In the genomic region with DNA sequence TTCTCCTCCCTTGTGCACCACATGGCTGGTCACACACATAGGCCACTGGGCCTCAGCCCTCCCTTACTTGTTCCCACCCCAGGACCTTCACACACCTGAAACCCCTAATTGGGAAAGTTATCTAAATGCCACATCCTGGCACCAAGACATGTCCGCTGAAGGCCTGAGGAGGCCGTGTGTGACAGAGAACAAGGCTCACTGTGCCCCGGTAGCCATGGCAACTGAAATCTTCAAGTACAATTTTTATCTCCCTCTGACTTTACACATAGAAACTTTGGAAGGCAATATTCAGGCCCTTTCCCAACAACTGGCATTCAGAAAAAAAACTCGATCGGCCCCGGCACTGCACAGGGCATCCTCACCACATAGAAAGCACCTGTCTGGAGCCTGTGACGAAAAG, we compare ENCODE assay signal across 19 mouse cellular contexts.
DNase-seq lines count a peak whose midpoint lies in the region; ATAC-seq and TF ChIP-seq lines count a peak whose summit lies in the region.
"Had no signal": no experiment of that assay in that cellular context is flagged by ENCODE, and none has a peak within 500 bp of the region (broad histone marks: within the 10 kb centered on the region; RNA-seq: fewer than 3 reads in every experiment).

No protein-coding gene starts in this region.

- H3K4me1 ChIP-seq in lung, embryonic 14.5 days (ENCODE audit: insufficient read depth), result peaks cover 11% of the 10 kb centered on the region
- peaks cover 55% of the 10 kb centered on the region for H3K4me1 ChIP-seq in forebrain, embryonic 13.5 days
- H3K4me1 ChIP-seq in midbrain, embryonic 16.5 days (ENCODE audit: control insufficient read depth, insufficient read depth, low read length), result peaks cover 36% of the 10 kb centered on the region
- H3K4me1 ChIP-seq in hindbrain, embryonic 16.5 days (ENCODE audit: control insufficient read depth, insufficient read depth, low read depth, low read length), result peaks cover 28% of the 10 kb centered on the region

- H3K9ac ChIP-seq in lung, embryonic 14.5 days, result no peak overlapping the region
- H3K9ac ChIP-seq in forebrain, embryonic 13.5 days, result 0 out of 2 replicates have a peak overlapping the region, but pooled peaks have one; percentile 9
- no peak overlapping the region for H3K9ac ChIP-seq in midbrain, embryonic 16.5 days (ENCODE audit: low read depth, low read length)
- no peak overlapping the region for H3K9ac ChIP-seq in hindbrain, embryonic 16.5 days (ENCODE audit: low read depth, low read length)
- H3K9ac ChIP-seq: stomach, embryonic 15.5 days had no signal

- H3K4me3 ChIP-seq in gastrocnemius, adult 2 months, result no peak overlapping the region
- H3K4me3 ChIP-seq in lung, embryonic 14.5 days (ENCODE audit: low read depth, low read length), result no peak overlapping the region
- H3K4me3 ChIP-seq in forebrain, embryonic 13.5 days, result no peak overlapping the region
- H3K4me3 ChIP-seq in midbrain, embryonic 16.5 days (ENCODE audit: low read depth, low read length), result no peak overlapping the region
- H3K4me3 ChIP-seq in hindbrain, embryonic 16.5 days (ENCODE audit: low read length), result no peak overlapping the region
- H3K4me3 ChIP-seq: heart, embryonic 13.5 days; stomach, embryonic 15.5 days had no signal

- no peaks in the 10 kb centered on the region for H3K9me3 ChIP-seq in lung, embryonic 14.5 days (ENCODE audit: low read depth, low read length)
- H3K9me3 ChIP-seq in forebrain, embryonic 13.5 days (replicated peaks), result no peaks in the 10 kb centered on the region
- H3K9me3 ChIP-seq in midbrain, embryonic 16.5 days (replicated peaks; ENCODE audit: control insufficient read depth, low read length, poor library complexity, severe bottlenecking), result no peaks in the 10 kb centered on the region
- no peaks in the 10 kb centered on the region for H3K9me3 ChIP-seq in hindbrain, embryonic 16.5 days (ENCODE audit: control insufficient read depth, low read length)
- H3K9me3 ChIP-seq: heart, embryonic 13.5 days; stomach, embryonic 15.5 days had no signal

- H3K27me3 ChIP-seq in lung, embryonic 14.5 days (ENCODE audit: insufficient read depth, low read length), result no peaks in the 10 kb centered on the region
- H3K27me3 ChIP-seq in forebrain, embryonic 13.5 days, result no peaks in the 10 kb centered on the region
- H3K27me3 ChIP-seq in midbrain, embryonic 16.5 days (ENCODE audit: control insufficient read depth, insufficient read depth, low read depth, low read length), result no peaks in the 10 kb centered on the region
- H3K27me3 ChIP-seq in hindbrain, embryonic 16.5 days (replicated peaks; ENCODE audit: control insufficient read depth, insufficient read depth, low read length), result no peaks in the 10 kb centered on the region
- H3K27me3 ChIP-seq: heart, embryonic 13.5 days; stomach, embryonic 15.5 days had no signal

- no peak overlapping the region for H3K4me2 ChIP-seq in lung, embryonic 14.5 days
- no peak overlapping the region for H3K4me2 ChIP-seq in forebrain, embryonic 13.5 days
- H3K4me2 ChIP-seq in midbrain, embryonic 16.5 days (ENCODE audit: low read length), result no peak overlapping the region
- H3K4me2 ChIP-seq in hindbrain, embryonic 16.5 days (ENCODE audit: low read length), result no peak overlapping the region
- H3K4me2 ChIP-seq: heart, embryonic 13.5 days; stomach, embryonic 15.5 days had no signal

- TF ChIP-seq CTCF in gastrocnemius, adult 2 months (IDR thresholded peaks at IDR 0.05), result no peak
- TF ChIP-seq CTCF in lung, embryonic 14.5 days (IDR thresholded peaks at IDR 0.05; ENCODE audit: low read depth), result no peak

- intact Hi-C loops in gastrocnemius, adult 2 months (cut with DNase I), result no loop called here
- intact Hi-C loops in gastrocnemius, postnatal 14 days (cut with DNase I; ENCODE audit: low total_unique reads), result no loop called here

- ATAC-seq in lung, embryonic 14.5 days (ENCODE audit: insufficient read depth), result no peak
- ATAC-seq in forebrain, embryonic 13.5 days, result no peak
- no peak for ATAC-seq in midbrain, embryonic 16.5 days
- no peak for ATAC-seq in hindbrain, embryonic 16.5 days
- ATAC-seq: intestine, postnatal 0 days had no signal

- DNase-seq in gastrocnemius, adult 2 months, result no peak
- DNase-seq in gastrocnemius, postnatal 14 days, result no peak
- no peak for DNase-seq in lung, embryonic 14.5 days
- no peak for DNase-seq in lung, adult 18-20 months
- DNase-seq in ovary, postnatal 10 days (ENCODE audit: low spot score), result no peak
- DNase-seq: adrenal gland, postnatal 25 days; cerebellum, postnatal 10 days; kidney, postnatal 14 days; left cerebral cortex, postnatal 4 days; lung, adult 2 months; right cerebral cortex, adult 18-20 months; thymus, postnatal 4 days had no signal

- peak overlapping the region; percentile 28 for H3K27ac ChIP-seq in gastrocnemius, adult 2 months
- H3K27ac ChIP-seq in lung, embryonic 14.5 days (ENCODE audit: low read depth), result peak overlapping the region; percentile 42; the same call in 1 of the 2 replicates
- no peak overlapping the region for H3K27ac ChIP-seq in forebrain, embryonic 13.5 days
- peak overlapping the region; percentile 61 for H3K27ac ChIP-seq in midbrain, embryonic 16.5 days (ENCODE audit: low read length)
- no peak overlapping the region for H3K27ac ChIP-seq in hindbrain, embryonic 16.5 days (ENCODE audit: low read depth, low read length)
- H3K27ac ChIP-seq: macrophage; stomach, embryonic 15.5 days had no signal

- no peaks in the 10 kb centered on the region for H3K36me3 ChIP-seq in lung, embryonic 14.5 days (ENCODE audit: insufficient read depth)
- no peaks in the 10 kb centered on the region for H3K36me3 ChIP-seq in forebrain, embryonic 13.5 days (ENCODE audit: poor library complexity, severe bottlenecking)
- no peaks in the 10 kb centered on the region for H3K36me3 ChIP-seq in midbrain, embryonic 16.5 days (ENCODE audit: control insufficient read depth, insufficient read depth, low read length)
- H3K36me3 ChIP-seq in hindbrain, embryonic 16.5 days (ENCODE audit: control insufficient read depth, insufficient read depth, low read length), result no peaks in the 10 kb centered on the region
- H3K36me3 ChIP-seq: heart, embryonic 13.5 days; stomach, embryonic 15.5 days had no signal

- 79% methylated on average over 7 of the region's 7 CpGs for WGBS in lung, embryonic 14.5 days
- 73% methylated on average over 7 of the region's 7 CpGs for WGBS in forebrain, embryonic 13.5 days
- WGBS in midbrain, embryonic 16.5 days, result 64% methylated on average over 7 of the region's 7 CpGs
- 48% methylated on average over 7 of the region's 7 CpGs for WGBS in hindbrain, embryonic 16.5 days

Comparison
In these comparisons a context has a peak if more than half of its experiments do, and no peak if none do; other contexts are left out.
1. H3K27ac ChIP-seq: peak in gastrocnemius, adult 2 months (single experiment), lung, embryonic 14.5 days (single experiment) and midbrain, embryonic 16.5 days (single experiment); none in forebrain, embryonic 13.5 days (single experiment) and hindbrain, embryonic 16.5 days (single experiment).